In genomic region chr1:98167800-98168199, GRCm38 (mm10) we compare ENCODE assay signal across 16 mouse cellular contexts.
"Had no signal": no experiment of that assay in that cellular context is flagged by ENCODE, and none has a peak within 500 bp of the region (broad histone marks: within the 10 kb centered on the region; RNA-seq: fewer than 3 reads in every experiment).

No protein-coding gene starts in this region.

- DNase-seq: gastrocnemius, postnatal 14 days; gastrocnemius, postnatal 36 days; heart, adult 18-20 months; heart, postnatal 14 days; heart, postnatal 36 days; kidney, adult 11 months; kidney, adult 2 months; kidney, adult 9 months; kidney, postnatal 14 days; kidney, postnatal 36 days; layer of hippocampus, adult 9-11 months; layer of hippocampus, postnatal 36 days; liver; liver, embryonic 13.5 days had no signal

- ATAC-seq: hindbrain, postnatal 0 days; intestine, embryonic 16.5 days had no signal
